Mouse (Mus musculus) regulatory T cell (primary cell): Measurements from ENCODE around the gene Tomm40l.

Experiments
- in situ Hi-C: fragments of 300-600 bp; cut with MboI, MseI; formaldehyde crosslinking; loops from one replicate; pipeline ENCODE4 v1.15.1; 2025; ENCODE audit warnings: high pct_unique_total_duplicates

Gene Tomm40l

GRCm38 (mm10) chr1:171195046-171195822 is 27.1 kb downstream of the Tomm40l start:
- in situ Hi-C loops = no loop called here

- in situ Hi-C loops = no loop called here
Measured at GRCm38 (mm10) chr1:171193911-171194830, 28.1 kb downstream of the Tomm40l start.

- in situ Hi-C loops = no loop called here
Measured at GRCm38 (mm10) chr1:171193093-171193840, 29.0 kb downstream of the Tomm40l start.

- in situ Hi-C loops = no loop called here
Measured at GRCm38 (mm10) chr1:171192283-171192682, 30.0 kb downstream of the Tomm40l start.

GRCm38 (mm10) chr1:171190832-171191231 is 31.5 kb downstream of the Tomm40l start:
- in situ Hi-C loops = no loop called here

GRCm38 (mm10) chr1:171189476-171190114 is 32.7 kb downstream of the Tomm40l start:
- in situ Hi-C loops = no loop called here

GRCm38 (mm10) chr1:171189046-171189445 is 33.3 kb downstream of the Tomm40l start:
- in situ Hi-C loops = no loop called here

- in situ Hi-C loops = no loop called here
Measured at GRCm38 (mm10) chr1:171187851-171188700, 34.2 kb downstream of the Tomm40l start.

- in situ Hi-C loops = no loop called here
Measured at GRCm38 (mm10) chr1:171185655-171186054, 36.7 kb downstream of the Tomm40l start.

- in situ Hi-C loops = no loop called here
Measured at GRCm38 (mm10) chr1:171184314-171184713, 38.0 kb downstream of the Tomm40l start.

- in situ Hi-C loops = no loop called here
Measured at GRCm38 (mm10) chr1:171183620-171184019, 38.7 kb downstream of the Tomm40l start.

GRCm38 (mm10) chr1:171183025-171183424 is 39.3 kb downstream of the Tomm40l start:
- in situ Hi-C loops = no loop called here

GRCm38 (mm10) chr1:171179487-171180171 is 42.7 kb downstream of the Tomm40l start:
- in situ Hi-C loops = loop anchor here (5.0 kb wide), 1 partner anchor 47 kb away; no protein-coding TSS in a partner anchor

- in situ Hi-C loops = loop anchor here (5.0 kb wide), 1 partner anchor 40 kb away; the partner anchor contains the start of gene Nr1i3
Measured at GRCm38 (mm10) chr1:171172779-171173178, 49.5 kb downstream of the Tomm40l start.

GRCm38 (mm10) chr1:171171138-171171537 is 51.2 kb downstream of the Tomm40l start:
- in situ Hi-C loops = loop anchor here (5.0 kb wide), 1 partner anchor 41 kb away; the partner anchor contains the start of gene Nr1i3

GRCm38 (mm10) chr1:171169913-171170312 is 52.4 kb downstream of the Tomm40l start:
- in situ Hi-C loops = loop anchor here (5.0 kb wide), 1 partner anchor 42 kb away; the partner anchor contains the start of gene Nr1i3

GRCm38 (mm10) chr1:171168906-171169305 is 53.4 kb downstream of the Tomm40l start:
- in situ Hi-C loops = no loop called here
